Mouse (Mus musculus) lung, postnatal 0 days (tissue): ENCODE results near the gene Bnc2. TPM values are rescaled to one million over a fixed set of nuclear protein-coding genes. Genes with fewer than 3 reads are reported as not detected.

ENCODE experiments used
- ATAC-seq: fragments of 200-750 bp; cut with Nextera tagmentation; 2 replicates; pipeline ENCODE4 v1.8.0; 2017; ENCODE audit warnings: moderate library complexity
- DNase-seq: peaks from one replicate; pipeline ENCODE4 v3.0.0-alpha.2; 2016; ENCODE audit warnings: low spot score
- H3K27ac ChIP-seq: fragments of 300-500 bp; sonication (generic); 2 replicates; pipeline ENCODE4 v1.5.1; 2014; ENCODE audit warnings: antibody characterized with exemption, mild to moderate bottlenecking, low read length, mixed read lengths
- H3K27me3 ChIP-seq: fragments of 300-500 bp; sonication (generic); replicated peaks from 2 replicates; pipeline ENCODE4 v1.6.1; 2014; ENCODE audit warnings: low read length, mixed read lengths; ENCODE audit not compliant: insufficient read depth
- H3K36me3 ChIP-seq: fragments of 300-500 bp; sonication (generic); 2 replicates; pipeline ENCODE4 v1.6.1; 2014; ENCODE audit warnings: low read length, mixed read lengths; ENCODE audit not compliant: insufficient read depth
- H3K4me1 ChIP-seq: fragments of 300-500 bp; sonication (generic); 2 replicates; pipeline ENCODE4 v1.6.1; 2014; ENCODE audit warnings: antibody characterized with exemption, low read depth, low read length, mixed read lengths; ENCODE audit not compliant: insufficient read depth
- H3K4me2 ChIP-seq: fragments of 300-500 bp; sonication (generic); replicated peaks from 2 replicates; pipeline ENCODE4 v1.6.1; 2014; ENCODE audit warnings: low read depth, mild to moderate bottlenecking, low read length, moderate library complexity, mixed read lengths
- H3K4me3 ChIP-seq: fragments of 300-500 bp; sonication (generic); 2 replicates; pipeline ENCODE4 v1.5.1; 2014; ENCODE audit warnings: low read depth, low read length
- H3K9ac ChIP-seq: fragments of 300-500 bp; sonication (generic); replicated peaks from 2 replicates; pipeline ENCODE4 v1.6.1; 2014; ENCODE audit warnings: low read depth, mild to moderate bottlenecking
- H3K9me3 ChIP-seq: fragments of 300-500 bp; sonication (generic); 2 replicates; pipeline ENCODE4 v1.6.1; 2016; ENCODE audit warnings: low read length, mixed read lengths
- CTCF ChIP-seq: IDR thresholded peaks from 2 replicates; pipeline ENCODE4 v1.5.1; 2016; ENCODE audit warnings: antibody characterized with exemption, mild to moderate bottlenecking
- EP300 ChIP-seq: IDR thresholded peaks from 2 replicates; pipeline ENCODE4 v1.6.1; 2016; ENCODE audit warnings: antibody characterized with exemption, mild to moderate bottlenecking, control low read depth
- WGBS: fragments of 180-500 bp; shearing (Covaris S2); extraction: QIAGEN DNeasy Blood & Tissue Kit; methylation state at CpG from one replicate; pipeline ENCODE4 v1.1.7; 2014; 5-methylcytosine and 5-hydroxymethylcytosine counted together
- polyA plus RNA-seq: library from polyadenylated mRNA; unstranded; fragments of >200 nt; fragmentation: Nextera tagmentation; extraction: Ambion mirVana; gene quantifications from 2 replicates; pipeline ENCODE4 v1.2.1, GENCODE M21; 2015

Gene Bnc2
- polyA plus RNA-seq, 1 experiment from 2014 or later = 1.9 TPM

GRCm38 (mm10) chr4:84331995-84332394 lies 343.1 kb downstream of the Bnc2 start:
- 73% methylated on average over 9 of the region's 9 CpGs for WGBS
- no peaks in the 10 kb centered on the region for H3K27me3 ChIP-seq
- no peaks in the 10 kb centered on the region for H3K4me1 ChIP-seq
- H3K36me3 ChIP-seq = no peaks in the 10 kb centered on the region
- no peak overlapping the region for H3K27ac ChIP-seq
- ATAC-seq (no peak), DNase-seq (no peak)
- H3K9ac ChIP-seq = no peak overlapping the region
- H3K4me2 ChIP-seq = no peak overlapping the region
- H3K9me3 ChIP-seq = no peaks in the 10 kb centered on the region
- no peak overlapping the region for H3K4me3 ChIP-seq
- no peak for TF ChIP-seq CTCF
- no peak for TF ChIP-seq EP300

DNA sequence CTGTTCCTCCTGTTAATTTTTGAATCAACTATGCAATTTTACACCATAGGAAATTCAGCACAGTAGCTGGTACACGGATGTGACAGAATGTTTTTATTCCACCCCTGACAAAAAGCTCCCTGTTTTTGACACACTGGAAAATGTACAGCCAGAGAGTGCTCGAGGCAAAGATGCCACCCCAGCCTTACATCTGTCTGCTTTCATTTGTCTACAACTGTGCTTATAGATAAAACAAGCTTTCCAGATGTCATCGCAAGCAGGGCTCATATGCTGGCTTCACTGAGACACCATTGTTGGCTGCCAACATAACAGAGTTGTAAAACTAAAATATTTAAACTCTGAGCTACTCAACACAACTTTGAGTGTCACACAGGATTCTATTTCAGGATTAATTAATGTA lies 343.6 kb downstream of the Bnc2 start:
- H3K36me3 ChIP-seq = no peaks in the 10 kb centered on the region
- no peaks in the 10 kb centered on the region for H3K9me3 ChIP-seq
- no peak overlapping the region for H3K27ac ChIP-seq
- 55% methylated on average over 3 of the region's 3 CpGs for WGBS
- H3K4me2 ChIP-seq = no peak overlapping the region
- H3K9ac ChIP-seq = no peak overlapping the region
- no peaks in the 10 kb centered on the region for H3K4me1 ChIP-seq
- ATAC-seq (no peak), DNase-seq (no peak)
- H3K27me3 ChIP-seq = no peaks in the 10 kb centered on the region
- TF ChIP-seq CTCF (no peak), EP300 (no peak)
- H3K4me3 ChIP-seq = no peak overlapping the region

DNA sequence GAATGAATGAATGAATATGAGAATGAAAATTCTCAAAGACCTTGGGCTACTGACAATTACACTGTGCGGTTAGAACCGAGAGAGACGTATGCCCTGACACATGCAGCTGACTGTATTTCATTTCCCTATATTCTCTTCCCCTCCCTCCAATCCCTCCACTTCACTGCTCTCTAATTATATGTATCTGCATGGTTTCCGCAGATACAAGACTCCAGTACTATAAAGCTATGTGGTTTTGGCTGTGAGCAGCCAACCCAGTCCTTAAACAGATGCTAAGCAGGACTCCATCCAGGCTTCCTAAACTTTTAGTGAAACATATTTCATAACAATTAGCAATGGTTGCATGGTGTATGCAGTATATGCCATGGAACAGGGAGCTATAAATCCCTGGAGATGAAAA lies 344.6 kb downstream of the Bnc2 start:
- no peaks in the 10 kb centered on the region for H3K36me3 ChIP-seq
- WGBS = 92% methylated on average over 4 of the region's 4 CpGs
- ATAC-seq (no peak), DNase-seq (no peak)
- TF ChIP-seq CTCF (no peak), EP300 (no peak)
- no peaks in the 10 kb centered on the region for H3K4me1 ChIP-seq
- no peak overlapping the region for H3K9ac ChIP-seq
- no peaks in the 10 kb centered on the region for H3K27me3 ChIP-seq
- H3K4me2 ChIP-seq = no peak overlapping the region
- H3K9me3 ChIP-seq = no peaks in the 10 kb centered on the region
- H3K4me3 ChIP-seq = no peak overlapping the region
- H3K27ac ChIP-seq = no peak overlapping the region

DNA sequence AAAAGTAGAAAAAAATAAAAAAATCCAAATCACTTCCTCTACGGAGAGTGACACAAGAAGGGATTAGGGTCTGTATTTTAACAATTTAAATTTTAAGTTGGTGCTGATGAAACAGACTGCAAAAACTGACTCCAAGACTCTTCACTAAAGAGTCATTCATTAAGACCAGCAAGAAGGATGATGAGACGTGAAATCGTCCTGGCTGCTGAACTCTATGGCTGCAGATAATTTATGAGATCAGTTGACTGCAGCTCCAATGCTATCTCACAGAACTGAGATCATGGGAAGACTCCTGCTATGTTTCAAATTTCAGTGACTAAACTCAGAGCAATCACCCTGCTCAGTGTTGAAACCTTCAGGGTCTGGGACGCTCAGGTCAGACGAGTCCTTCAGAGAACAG lies 345.4 kb downstream of the Bnc2 start:
- H3K9ac ChIP-seq = no peak overlapping the region
- H3K27me3 ChIP-seq = no peaks in the 10 kb centered on the region
- H3K27ac ChIP-seq = no peak overlapping the region
- H3K4me2 ChIP-seq = no peak overlapping the region
- H3K9me3 ChIP-seq = no peaks in the 10 kb centered on the region
- WGBS = 69% methylated on average over 5 of the region's 5 CpGs
- no peak overlapping the region for H3K4me3 ChIP-seq
- no peaks in the 10 kb centered on the region for H3K36me3 ChIP-seq
- DNase-seq = no peak
- no peaks in the 10 kb centered on the region for H3K4me1 ChIP-seq
- TF ChIP-seq EP300 (no peak), CTCF (no peak)
- no peak for ATAC-seq

GRCm38 (mm10) chr4:84324371-84324770 lies 350.7 kb downstream of the Bnc2 start:
- Histone ChIP-seq H3K9ac (no peak overlapping the region), H3K27ac (no peak overlapping the region), H3K9me3 (no peaks in the 10 kb centered on the region), H3K27me3 (no peaks in the 10 kb centered on the region), H3K4me1 (no peaks in the 10 kb centered on the region), H3K36me3 (no peaks in the 10 kb centered on the region), H3K4me3 (no peak overlapping the region), H3K4me2 (no peak overlapping the region)
- TF ChIP-seq EP300 (no peak), CTCF (no peak)
- ATAC-seq (no peak), DNase-seq (no peak)
- 81% methylated on average over 4 of the region's 4 CpGs for WGBS

DNA sequence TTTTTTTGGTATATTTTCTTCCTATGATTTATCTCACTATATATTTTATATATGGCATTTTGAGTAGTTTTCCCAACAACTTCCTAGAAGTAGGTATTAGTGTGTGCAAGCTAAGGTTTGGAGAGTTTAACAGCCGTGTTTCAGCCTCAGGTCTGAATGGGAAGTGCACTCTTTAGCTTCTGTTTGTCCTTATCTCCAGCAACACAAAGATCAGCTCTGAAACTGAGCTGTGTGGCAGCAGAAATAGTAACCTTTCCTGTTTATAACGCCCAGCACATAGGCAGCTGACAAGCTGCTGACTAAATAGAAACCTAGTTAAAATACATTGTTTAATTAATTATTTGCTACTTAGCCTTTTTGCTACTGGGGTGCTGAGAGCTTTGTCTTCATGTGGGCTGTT lies 353.5 kb downstream of the Bnc2 start:
- 27% methylated on average over 2 of the region's 2 CpGs for WGBS
- Histone ChIP-seq H3K4me3 (no peak overlapping the region), H3K9ac (no peak overlapping the region), H3K9me3 (no peaks in the 10 kb centered on the region), H3K4me2 (no peak overlapping the region), H3K4me1 (no peaks in the 10 kb centered on the region), H3K36me3 (no peaks in the 10 kb centered on the region), H3K27ac (no peak overlapping the region), H3K27me3 (no peaks in the 10 kb centered on the region)
- ATAC-seq (no peak), DNase-seq (no peak)
- no peak for TF ChIP-seq CTCF
- TF ChIP-seq EP300 = no peak

- no peaks in the 10 kb centered on the region for H3K27me3 ChIP-seq
- H3K4me2 ChIP-seq = no peak overlapping the region
- TF ChIP-seq EP300 = no peak
- TF ChIP-seq CTCF = no peak
- no peak overlapping the region for H3K27ac ChIP-seq
- H3K4me3 ChIP-seq = no peak overlapping the region
- WGBS = 83% methylated on average over 3 of the region's 3 CpGs
- no peaks in the 10 kb centered on the region for H3K36me3 ChIP-seq
- H3K9ac ChIP-seq = no peak overlapping the region
- H3K9me3 ChIP-seq = no peaks in the 10 kb centered on the region
- no peaks in the 10 kb centered on the region for H3K4me1 ChIP-seq
- no peak for DNase-seq
- ATAC-seq = no peak
These were observed 357.7 kb downstream of the Bnc2 start for GRCm38 (mm10) chr4:84317421-84317820.
